Mouse (Mus musculus) cerebellum, adult 11-12 months (tissue): ENCODE measurements around the gene Lrrc20.
"Not testable (repeated sequence)": the region's sequence is repeated elsewhere in the genome, so short reads cannot be mapped to it uniquely, and the experiment has no call there.

Experiments
- DNase-seq: peaks from one replicate; pipeline ENCODE4 v3.0.0; 2022

The Lrrc20 gene

GRCm38 (mm10) chr10:61475594-61476439 lies at the start of gene Lrrc20:
Gene Lrrc20, plus strand, starts transcription at chr10:61475801.
- peak; percentile 96 for DNase-seq

DNA sequence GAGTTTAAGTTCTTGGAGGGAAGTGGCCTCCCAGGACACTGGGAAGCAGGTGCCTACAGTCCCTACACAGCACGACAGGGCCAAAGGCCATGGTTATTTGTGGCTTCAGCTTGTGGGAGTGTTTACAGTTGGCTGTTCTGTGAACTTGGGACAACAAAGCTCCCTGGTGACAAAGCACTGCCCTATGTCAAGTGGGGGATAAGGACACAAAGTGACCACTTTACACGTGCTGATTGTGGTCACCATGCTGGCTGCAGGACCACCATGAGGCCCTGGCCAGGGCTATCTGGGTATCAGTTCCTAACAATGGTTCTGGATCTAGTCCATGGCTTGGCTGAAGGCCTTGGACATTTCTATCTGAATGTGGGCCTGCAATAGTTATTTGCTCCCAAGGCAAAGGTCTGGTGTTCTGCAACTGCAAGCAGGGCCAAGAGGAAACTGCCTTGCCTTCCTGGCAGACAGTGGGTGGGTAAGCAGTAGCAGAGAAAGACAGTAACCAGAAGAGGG lies 49.3 kb upstream of the Lrrc20 start:
- no peak for DNase-seq

- DNase-seq: no peak
Measured at GRCm38 (mm10) chr10:61427951-61428350, 47.6 kb upstream of the Lrrc20 start.

GRCm38 (mm10) chr10:61428416-61428815 lies 47.2 kb upstream of the Lrrc20 start:
- DNase-seq: no peak

GRCm38 (mm10) chr10:61429043-61429442 lies 46.6 kb upstream of the Lrrc20 start:
- no peak for DNase-seq

GRCm38 (mm10) chr10:61431375-61431774 lies 44.2 kb upstream of the Lrrc20 start:
- no peak for DNase-seq

GRCm38 (mm10) chr10:61440202-61440800 lies 35.3 kb upstream of the Lrrc20 start:
- DNase-seq: no peak

DNA sequence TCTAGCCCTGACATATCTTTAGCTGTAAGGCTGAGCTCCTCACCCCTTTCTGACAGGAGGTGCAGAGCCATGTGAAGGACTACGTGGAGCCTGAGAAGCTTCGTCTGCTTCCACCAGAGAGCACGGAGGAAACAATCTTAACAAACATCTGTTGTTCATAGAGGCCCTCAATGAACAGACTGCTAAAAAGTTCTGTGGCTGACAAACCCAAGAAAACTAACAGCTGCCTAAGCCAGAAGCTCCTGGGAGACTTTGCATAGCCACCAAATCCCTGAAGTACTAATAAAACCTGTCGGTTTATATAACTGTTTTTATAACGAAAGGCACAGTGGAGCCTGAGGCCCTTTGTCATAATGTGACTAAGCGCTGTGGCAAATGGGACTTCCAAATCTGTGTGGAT lies 32.1 kb upstream of the Lrrc20 start:
- DNase-seq: no peak

DNA sequence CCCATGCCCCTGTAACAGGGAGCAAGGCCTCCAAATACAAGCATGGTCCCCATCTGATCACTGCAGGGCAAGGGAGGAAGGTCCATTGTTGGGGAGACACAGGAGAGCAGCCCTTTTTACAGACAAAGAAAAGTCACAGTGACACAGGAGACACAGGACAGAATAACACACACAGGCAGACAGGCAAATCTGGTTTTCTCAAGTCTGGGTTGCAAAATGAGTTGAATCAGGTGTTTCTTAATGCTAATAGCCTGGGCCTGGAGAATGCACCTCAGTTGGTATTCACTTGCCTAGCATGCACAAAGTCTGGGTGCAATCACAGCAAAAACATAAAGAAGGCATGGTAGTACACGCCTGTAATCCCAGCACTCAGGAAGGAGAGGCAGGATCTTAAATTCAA lies 31.7 kb upstream of the Lrrc20 start:
- no peak for DNase-seq

- DNase-seq: no peak
Measured at GRCm38 (mm10) chr10:61445016-61445415, 30.6 kb upstream of the Lrrc20 start.

DNA sequence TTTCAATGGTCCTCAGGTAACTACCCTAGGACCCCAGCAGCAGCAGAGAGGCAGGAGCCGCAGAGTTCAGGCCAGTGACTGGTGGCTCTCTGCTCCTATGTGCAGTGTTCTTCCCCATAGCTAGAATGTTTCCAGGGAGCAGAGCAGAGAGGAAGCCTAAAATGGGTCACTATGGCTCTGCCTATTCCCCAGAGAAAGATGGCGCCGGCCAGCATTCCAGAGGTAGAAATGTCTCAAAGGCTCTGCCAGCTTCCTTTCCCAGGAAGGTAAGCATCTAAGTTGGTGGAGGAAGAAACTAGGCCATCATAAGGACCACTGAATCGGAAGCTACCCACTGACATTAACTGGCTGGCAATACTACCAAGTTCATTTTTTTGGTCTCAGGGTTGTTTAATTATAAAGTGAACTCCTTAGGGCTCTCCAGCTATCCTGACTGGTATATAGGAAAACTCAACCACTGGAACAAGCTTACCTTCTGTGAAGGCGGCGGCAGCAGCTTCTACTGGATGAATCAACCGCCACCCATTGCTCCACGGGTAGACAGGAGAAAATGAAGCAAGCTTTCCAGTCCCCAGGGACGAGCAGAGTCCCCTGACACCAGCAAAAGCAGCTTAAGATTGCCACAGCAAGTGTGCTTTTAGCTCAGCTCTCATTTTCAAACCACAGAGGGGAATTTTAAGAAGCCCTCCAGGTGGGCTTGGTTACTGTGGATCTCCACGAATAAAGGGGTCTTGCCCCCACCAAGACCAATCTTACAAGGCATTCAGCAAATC lies 27.8 kb upstream of the Lrrc20 start:
- no peak for DNase-seq

- no peak for DNase-seq
Measured at GRCm38 (mm10) chr10:61448834-61449233, 26.8 kb upstream of the Lrrc20 start.

DNA sequence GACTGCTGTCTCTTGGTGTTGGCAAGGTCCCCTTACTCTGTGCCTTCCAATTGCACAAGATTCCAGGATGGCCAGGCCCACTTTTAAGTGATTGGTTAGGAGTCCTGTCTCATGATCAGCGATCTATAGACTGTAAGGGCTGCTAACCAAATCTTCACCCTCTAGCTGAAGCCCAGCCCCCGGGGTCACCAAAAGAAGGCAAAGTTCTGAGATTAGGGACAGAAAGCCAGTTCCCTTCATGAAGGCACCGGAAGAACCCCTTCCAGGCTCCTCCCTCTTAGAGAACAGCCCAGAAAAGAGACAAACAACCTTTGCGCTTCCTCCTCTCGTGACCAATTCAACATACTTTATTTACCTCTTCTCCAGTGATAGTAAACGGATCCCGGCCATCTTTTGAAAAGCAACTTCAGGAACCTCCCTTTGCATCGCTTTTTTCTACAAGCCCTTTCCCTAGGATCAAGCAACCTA lies 24.1 kb upstream of the Lrrc20 start:
- peak; percentile 32 for DNase-seq

- peak; percentile 60 for DNase-seq
Measured at GRCm38 (mm10) chr10:61451931-61452617, 23.5 kb upstream of the Lrrc20 start.

GRCm38 (mm10) chr10:61452645-61453044 lies 23.0 kb upstream of the Lrrc20 start, which contains the start of gene Eif4ebp2:
Gene Eif4ebp2, minus strand, starts transcription at chr10:61452661.
- DNase-seq: peak; percentile 98

- not testable (repeated sequence) for DNase-seq
Measured at GRCm38 (mm10) chr10:61453171-61453570, 22.4 kb upstream of the Lrrc20 start.

GRCm38 (mm10) chr10:61457182-61457581 lies 18.4 kb upstream of the Lrrc20 start:
- DNase-seq: no peak

DNA sequence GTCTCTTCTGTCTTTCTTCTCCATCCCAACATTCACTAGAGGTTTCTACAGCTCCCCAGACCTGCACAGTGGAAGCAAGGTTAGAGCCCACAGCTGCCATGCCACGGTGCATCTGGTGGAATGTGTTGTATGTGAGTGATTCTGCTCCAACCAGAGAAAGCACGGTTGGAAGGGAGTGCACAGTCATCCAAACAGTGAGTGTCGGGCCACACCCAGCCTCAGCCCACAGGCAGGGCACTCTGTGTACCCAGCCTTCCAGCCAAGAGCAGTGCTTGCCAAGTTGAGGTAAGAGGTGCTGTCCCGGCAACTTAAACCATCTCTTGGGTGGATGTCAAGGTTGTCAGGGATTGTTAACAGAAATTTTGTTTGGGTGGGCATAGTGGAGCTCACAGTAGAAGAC lies 10.6 kb upstream of the Lrrc20 start:
- no peak for DNase-seq

DNA sequence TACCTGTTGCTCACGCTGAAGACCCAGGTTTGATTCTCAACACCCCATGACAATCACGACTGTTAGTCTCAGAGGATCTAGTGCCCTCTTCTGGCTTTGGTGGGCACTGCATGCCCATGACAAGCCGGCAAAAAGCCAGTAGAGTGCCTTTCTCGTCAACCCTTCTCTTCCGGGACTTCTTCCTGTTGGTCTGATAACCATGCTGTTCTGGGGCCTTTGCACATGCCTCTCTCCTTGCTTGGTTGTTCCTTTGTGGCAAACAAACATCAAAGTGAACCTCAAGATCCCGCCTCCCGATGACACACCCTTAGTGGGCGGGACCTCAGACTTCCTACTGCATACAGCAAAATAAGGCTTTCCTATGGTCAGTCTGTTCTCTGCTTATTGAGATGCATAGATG lies 9.4 kb upstream of the Lrrc20 start:
- DNase-seq: no peak

GRCm38 (mm10) chr10:61466873-61467272 lies 8.7 kb upstream of the Lrrc20 start:
- DNase-seq: no peak

- no peak for DNase-seq
Measured at GRCm38 (mm10) chr10:61468900-61469299, 6.7 kb upstream of the Lrrc20 start.

GRCm38 (mm10) chr10:61473640-61474039 lies 2.0 kb upstream of the Lrrc20 start:
- no peak for DNase-seq

GRCm38 (mm10) chr10:61474344-61474743 lies 1.3 kb upstream of the Lrrc20 start:
- DNase-seq: no peak
